Mouse (Mus musculus) lung, embryonic 15.5 days (tissue): ENCODE results near the gene 0610010K14Rik. TPM values are rescaled to one million over a fixed set of nuclear protein-coding genes. Genes with fewer than 3 reads are reported as not detected.
A peak's percentile ranks its signal among the peaks of the same experiment; 100 is the strongest.

Experiments
- ATAC-seq: fragments of 200-750 bp; cut with Nextera tagmentation; 2 replicates; pipeline ENCODE4 v1.8.0; 2017; ENCODE audit warnings: moderate number of reproducible peaks, borderline replicate concordance; ENCODE audit not compliant: low FRiP score, low TSS enrichment; ENCODE audit errors: extremely low read depth
- H3K27ac ChIP-seq: fragments of 300-500 bp; sonication (generic); 2 replicates; pipeline ENCODE4 v1.5.1; 2015; ENCODE audit warnings: moderate library complexity, mild to moderate bottlenecking, inconsistent platforms
- H3K27me3 ChIP-seq: fragments of 300-500 bp; sonication (generic); 2 replicates; pipeline ENCODE4 v1.6.1; 2015; ENCODE audit warnings: inconsistent platforms
- H3K36me3 ChIP-seq: fragments of 300-500 bp; sonication (generic); 2 replicates; pipeline ENCODE4 v1.6.1; 2015; ENCODE audit warnings: inconsistent platforms
- H3K4me1 ChIP-seq: fragments of 300-500 bp; sonication (generic); 2 replicates; pipeline ENCODE4 v1.6.1; 2015; ENCODE audit warnings: inconsistent platforms
- H3K4me2 ChIP-seq: fragments of 300-500 bp; sonication (generic); 2 replicates; pipeline ENCODE4 v1.6.1; 2015; ENCODE audit warnings: inconsistent platforms, mild to moderate bottlenecking, moderate library complexity
- H3K4me3 ChIP-seq: fragments of 300-500 bp; sonication (generic); 2 replicates; pipeline ENCODE4 v1.5.1; 2015; ENCODE audit warnings: mild to moderate bottlenecking, inconsistent platforms
- H3K9ac ChIP-seq: fragments of 300-500 bp; sonication (generic); 2 replicates; pipeline ENCODE4 v1.6.1; 2015; ENCODE audit warnings: inconsistent platforms
- H3K9me3 ChIP-seq: fragments of 300-500 bp; sonication (generic); 2 replicates; pipeline ENCODE4 v1.6.1; 2016; ENCODE audit warnings: inconsistent platforms
- WGBS: fragments of 180-500 bp; shearing (Covaris S2); methylation state at CpG from one replicate; pipeline ENCODE4 v1.1.7; 2015; 5-methylcytosine and 5-hydroxymethylcytosine counted together
- polyA plus RNA-seq: library from polyadenylated mRNA; unstranded; fragments of >200 nt; fragmentation: Nextera tagmentation; extraction: Ambion mirVana; gene quantifications from 2 replicates; pipeline ENCODE4 v1.2.1, GENCODE M21; 2015

Gene 0610010K14Rik
- polyA plus RNA-seq, 1 experiment from 2014 or later = 175 TPM

DNA sequence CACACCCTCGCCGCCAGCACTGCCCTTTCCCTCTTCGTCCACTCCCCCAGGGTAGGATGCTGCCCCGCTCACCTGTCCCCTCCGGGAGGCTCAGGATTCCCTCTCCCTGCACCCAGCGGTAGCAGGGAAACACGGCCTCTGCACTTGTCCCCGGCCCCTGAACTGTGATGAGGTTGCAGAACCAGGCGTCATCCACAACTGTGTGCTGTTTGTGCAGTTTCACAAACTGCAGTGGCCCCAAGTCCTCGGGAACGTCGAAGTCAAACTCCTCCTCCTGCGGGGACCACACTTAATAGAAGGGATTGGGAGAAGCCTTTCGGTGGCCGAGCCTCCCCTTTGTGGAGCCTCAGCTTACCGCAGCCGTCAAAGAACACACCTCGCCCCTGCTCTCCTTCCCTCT, 16.6 kb upstream of the 0610010K14Rik start:
- no peak for ATAC-seq
- H3K36me3 ChIP-seq = no peaks in the 10 kb centered on the region
- WGBS = 5% methylated on average over 18 of the region's 18 CpGs
- peak overlapping the region; percentile 40 for H3K4me3 ChIP-seq
- H3K27ac ChIP-seq = no peak overlapping the region
- H3K27me3 ChIP-seq = peaks cover 49% of the 10 kb centered on the region
- H3K4me2 ChIP-seq = peak overlapping the region; percentile 68
- H3K9ac ChIP-seq = peak overlapping the region; percentile 42; the same call in 1 of the 2 replicates
- 0 out of 2 replicates have a peak, but pooled peaks cover 14% of the 10 kb centered on the region for H3K4me1 ChIP-seq
- no peaks in the 10 kb centered on the region for H3K9me3 ChIP-seq

DNA sequence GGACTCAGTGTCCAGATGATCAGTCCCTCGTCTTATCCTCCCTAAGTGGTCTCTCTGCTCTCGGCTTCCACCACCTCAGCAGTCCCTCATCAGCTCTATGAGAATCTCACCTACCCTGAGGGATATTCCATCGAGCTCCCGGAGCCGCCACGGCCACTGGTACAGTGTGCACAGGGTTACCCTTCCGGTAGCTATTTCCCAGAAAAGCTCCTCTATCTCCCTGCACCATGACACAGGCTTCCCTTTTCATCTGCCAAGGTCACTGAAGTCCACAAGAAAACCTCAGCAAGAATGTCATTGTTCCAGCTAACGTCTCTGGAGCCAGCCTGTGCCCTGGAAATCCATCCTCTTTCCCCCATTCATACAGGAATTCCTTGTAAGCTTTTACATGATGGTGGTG, 14.1 kb upstream of the 0610010K14Rik start:
- Histone ChIP-seq H3K36me3 (no peaks in the 10 kb centered on the region), H3K27ac (no peak overlapping the region), H3K4me1 (0 out of 2 replicates have a peak, but pooled peaks cover 14% of the 10 kb centered on the region), H3K9ac (no peak overlapping the region), H3K9me3 (no peaks in the 10 kb centered on the region), H3K4me2 (no peak overlapping the region), H3K27me3 (peaks cover 50% of the 10 kb centered on the region), H3K4me3 (no peak overlapping the region)
- ATAC-seq = no peak
- 79% methylated on average over 8 of the region's 8 CpGs for WGBS

DNA sequence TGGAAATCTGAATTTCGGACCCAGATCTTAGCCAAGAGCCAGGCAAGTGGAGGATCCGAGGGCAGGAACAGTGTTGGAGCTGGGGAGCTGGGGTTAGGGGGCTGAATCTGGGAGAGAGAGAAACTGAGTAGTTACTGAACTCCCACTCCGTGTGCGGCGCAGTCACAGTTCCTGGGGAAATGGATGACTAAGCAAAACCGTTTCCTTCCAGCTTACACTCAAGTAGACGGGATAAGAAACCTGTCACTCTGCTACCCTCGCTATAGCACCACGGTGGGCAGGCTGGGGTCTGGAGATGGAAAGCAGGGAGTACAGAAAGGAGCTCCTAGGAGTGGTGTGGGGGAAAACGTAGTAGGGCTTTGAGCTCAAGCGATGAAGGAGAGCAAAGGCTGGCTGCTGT, 12.4 kb upstream of the 0610010K14Rik start:
- peaks cover 48% of the 10 kb centered on the region for H3K27me3 ChIP-seq
- 59% methylated on average over 11 of the region's 11 CpGs for WGBS
- no peak overlapping the region for H3K27ac ChIP-seq

DNA sequence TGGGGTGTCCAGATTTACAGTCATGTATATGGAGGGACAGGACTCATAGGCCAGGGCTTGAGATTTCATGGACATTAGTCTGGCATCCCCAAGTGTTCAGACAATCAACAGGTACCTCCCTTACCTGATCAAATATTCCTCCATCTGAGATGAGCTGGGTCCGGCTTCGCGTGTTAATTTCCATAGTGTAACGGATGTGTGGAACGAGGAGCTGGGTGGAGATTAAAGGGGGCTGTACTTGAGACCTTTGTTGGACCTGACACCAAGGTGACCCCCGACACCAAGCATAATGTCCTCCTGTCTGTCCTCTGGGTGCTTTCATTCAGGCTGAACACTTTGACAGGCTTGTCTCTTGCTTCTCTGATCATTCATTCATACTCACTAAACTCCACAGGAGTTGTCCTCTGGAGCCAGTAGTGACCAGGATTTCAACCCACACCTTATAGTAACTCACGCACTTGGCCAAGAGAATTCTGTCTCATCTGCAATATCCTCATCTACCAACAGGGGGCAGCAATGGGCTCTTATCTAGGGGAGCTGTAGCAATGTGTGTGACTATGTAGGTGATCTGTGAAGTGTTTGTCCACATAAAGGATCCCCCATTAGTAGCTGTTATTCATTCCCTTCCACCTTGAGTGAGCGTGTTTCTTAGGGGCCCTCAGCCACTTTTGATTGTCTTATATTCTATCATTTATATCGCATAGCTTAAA, 9.6 kb upstream of the 0610010K14Rik start:
- no peaks in the 10 kb centered on the region for H3K9me3 ChIP-seq
- no peak overlapping the region for H3K4me3 ChIP-seq
- H3K4me2 ChIP-seq = no peak overlapping the region
- H3K27me3 ChIP-seq = peaks cover 20% of the 10 kb centered on the region
- no peak overlapping the region for H3K9ac ChIP-seq
- no peak for ATAC-seq
- H3K27ac ChIP-seq = no peak overlapping the region
- 50% methylated on average over 9 of the region's 9 CpGs for WGBS
- H3K36me3 ChIP-seq = no peaks in the 10 kb centered on the region
- H3K4me1 ChIP-seq = no peaks in the 10 kb centered on the region

More for the DNA sequence above, 12.4 kb upstream of the 0610010K14Rik start:
- H3K9me3 ChIP-seq = no peaks in the 10 kb centered on the region
- H3K9ac ChIP-seq = no peak overlapping the region
- ATAC-seq = no peak
- H3K4me3 ChIP-seq = no peak overlapping the region
- 0 out of 2 replicates have a peak, but pooled peaks cover 9% of the 10 kb centered on the region for H3K4me1 ChIP-seq
- no peak overlapping the region for H3K4me2 ChIP-seq
- no peaks in the 10 kb centered on the region for H3K36me3 ChIP-seq

DNA sequence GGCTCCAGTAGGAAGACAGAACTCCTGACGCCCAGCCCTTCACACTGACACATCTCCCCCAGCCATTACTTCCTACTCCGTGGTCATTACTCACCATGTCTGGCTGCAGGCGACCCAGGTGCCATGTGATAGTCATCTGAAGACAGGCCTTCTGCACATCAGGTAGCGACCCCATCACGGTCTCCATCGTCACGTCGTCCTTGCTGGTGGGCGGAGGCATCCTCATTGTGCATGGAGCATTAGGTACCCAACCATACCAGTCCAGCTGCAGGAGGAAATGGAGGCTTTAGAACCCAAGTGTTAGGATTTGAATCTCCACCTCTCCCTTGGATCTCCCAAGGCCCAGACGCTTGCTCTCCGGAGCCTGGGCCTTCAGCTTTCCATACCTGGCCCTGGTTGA, 4.9 kb upstream of the 0610010K14Rik start:
- Histone ChIP-seq H3K4me2 (no peak overlapping the region), H3K36me3 (no peaks in the 10 kb centered on the region), H3K27ac (no peak overlapping the region), H3K27me3 (peaks cover 9% of the 10 kb centered on the region), H3K4me1 (peaks cover 15% of the 10 kb centered on the region), H3K4me3 (no peak overlapping the region), H3K9ac (no peak overlapping the region), H3K9me3 (no peaks in the 10 kb centered on the region)
- WGBS = 65% methylated on average over 11 of the region's 11 CpGs
- no peak for ATAC-seq

DNA sequence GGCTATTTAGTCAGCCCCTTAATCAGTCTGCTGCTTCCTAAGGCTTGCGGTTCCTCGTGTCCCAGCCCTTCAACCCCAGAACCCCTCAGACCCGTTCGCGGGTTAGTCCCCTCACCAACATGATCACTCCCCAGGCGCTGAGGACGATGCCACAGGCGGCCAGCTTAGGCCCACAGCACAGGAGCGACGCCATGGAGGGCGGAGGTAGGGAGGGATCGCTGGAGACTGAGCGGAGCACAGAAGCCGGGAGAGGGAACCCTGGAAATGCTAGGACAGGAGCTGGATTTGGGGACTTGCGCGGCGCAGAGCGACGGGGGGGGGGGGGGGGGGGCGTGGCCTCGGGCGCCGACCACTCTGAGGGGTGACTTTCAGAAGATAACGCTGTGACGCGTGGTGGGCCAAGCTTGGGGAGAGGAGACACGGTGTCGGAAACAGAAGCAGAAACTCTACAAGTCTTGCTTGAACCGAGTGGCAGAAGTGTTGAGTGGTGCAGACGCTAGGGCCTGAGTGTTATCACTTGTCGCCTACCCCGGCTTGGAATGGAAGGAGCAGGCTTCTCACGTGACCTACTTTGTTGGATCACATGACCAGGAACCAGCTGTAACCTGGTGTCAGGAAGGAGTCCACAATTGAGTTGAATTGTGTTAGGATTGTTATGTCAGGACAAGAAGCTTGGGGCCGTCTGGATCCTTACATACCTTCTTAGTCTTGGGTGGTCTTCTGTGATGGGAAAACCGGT, 2.0 kb upstream of the 0610010K14Rik start, which contains the start of the genes Gm21988 and Rnasek:
Gm21988 (minus strand) TSS at position 290 of the 739 bp plus-strand sequence.
Rnasek (minus strand) TSS at position 302 of the 739 bp plus-strand sequence.
- Histone ChIP-seq H3K4me1 (peaks cover 34% of the 10 kb centered on the region), H3K27me3 (no peaks in the 10 kb centered on the region; the same call in 1 of the 2 replicates), H3K4me2 (peak within 1 kb of the TSS; percentile 84), H3K9ac (peak within 1 kb of the TSS; percentile 88), H3K9me3 (no peaks in the 10 kb centered on the region), H3K27ac (peak within 1 kb of the TSS; percentile 94), H3K4me3 (peak within 1 kb of the TSS; percentile 90), H3K36me3 (peaks cover 11% of the 10 kb centered on the region)
- under 1% methylated on average over 29 of the region's 35 CpGs for WGBS
- peak; percentile 10; the same call in 1 of the 2 replicates for ATAC-seq

DNA sequence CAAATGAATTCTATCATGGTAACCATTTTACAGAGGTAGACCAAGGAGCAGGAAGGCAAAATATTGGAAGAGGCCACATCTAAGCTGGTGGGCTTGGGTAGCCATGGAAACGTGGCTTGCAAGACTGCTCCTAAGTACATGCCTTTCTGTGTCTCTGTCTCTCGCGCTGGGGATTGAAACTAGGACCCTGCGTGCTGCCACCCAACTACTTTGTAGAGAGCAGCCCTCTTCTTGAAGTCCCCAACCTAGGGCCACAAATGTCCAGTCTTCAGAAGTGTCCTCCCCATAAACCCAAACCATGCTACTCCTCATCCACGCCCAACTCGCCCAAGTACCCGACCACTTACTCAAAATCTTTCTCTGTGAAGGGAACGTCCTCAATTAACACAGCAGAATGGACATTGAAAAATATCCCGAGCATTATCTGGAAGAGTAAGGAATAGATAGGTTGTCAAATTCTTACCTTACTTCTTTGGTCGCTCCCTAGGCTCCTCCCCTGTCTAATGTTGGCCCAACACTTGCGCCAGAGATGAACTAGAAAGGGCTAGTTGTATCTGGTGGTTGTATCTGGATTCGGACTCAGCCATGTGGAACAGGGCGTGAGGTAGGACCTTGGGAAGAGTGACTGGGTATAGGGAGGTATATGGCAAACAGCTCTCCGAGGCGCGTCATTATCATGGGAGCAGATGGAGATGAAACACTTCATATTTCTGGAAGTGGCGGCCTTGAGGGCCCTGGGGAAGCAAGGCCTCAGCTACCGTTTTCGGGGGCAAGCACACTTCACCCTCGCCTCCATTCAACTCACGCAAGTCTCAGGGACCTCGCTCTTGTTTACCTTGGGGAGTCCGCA, 1.1 kb upstream of the 0610010K14Rik start:
- peak overlapping the region; percentile 90 for H3K4me3 ChIP-seq

GRCm38 (mm10) chr11:70236717-70237116, 997 bp downstream of the 0610010K14Rik start:
- peaks cover 49% of the 10 kb centered on the region for H3K4me1 ChIP-seq
- H3K9ac ChIP-seq = peak overlapping the region; percentile 88
- WGBS = 8% methylated on average over 7 of the region's 7 CpGs
- H3K9me3 ChIP-seq = no peaks in the 10 kb centered on the region
- ATAC-seq = no peak
- H3K27ac ChIP-seq = peak overlapping the region; percentile 94
- peak overlapping the region; percentile 84 for H3K4me2 ChIP-seq
- H3K4me3 ChIP-seq = peak overlapping the region; percentile 90
- peaks cover 11% of the 10 kb centered on the region for H3K36me3 ChIP-seq
- no peaks in the 10 kb centered on the region for H3K27me3 ChIP-seq

More for the DNA sequence above, 1.1 kb upstream of the 0610010K14Rik start:
- WGBS = 9% methylated on average over 23 of the region's 23 CpGs
- Histone ChIP-seq H3K4me1 (peaks cover 38% of the 10 kb centered on the region), H3K27me3 (no peaks in the 10 kb centered on the region), H3K9me3 (no peaks in the 10 kb centered on the region), H3K9ac (peak overlapping the region; percentile 88), H3K27ac (peak overlapping the region; percentile 94), H3K4me2 (peak overlapping the region; percentile 84), H3K36me3 (peaks cover 11% of the 10 kb centered on the region)
- ATAC-seq = no peak

DNA sequence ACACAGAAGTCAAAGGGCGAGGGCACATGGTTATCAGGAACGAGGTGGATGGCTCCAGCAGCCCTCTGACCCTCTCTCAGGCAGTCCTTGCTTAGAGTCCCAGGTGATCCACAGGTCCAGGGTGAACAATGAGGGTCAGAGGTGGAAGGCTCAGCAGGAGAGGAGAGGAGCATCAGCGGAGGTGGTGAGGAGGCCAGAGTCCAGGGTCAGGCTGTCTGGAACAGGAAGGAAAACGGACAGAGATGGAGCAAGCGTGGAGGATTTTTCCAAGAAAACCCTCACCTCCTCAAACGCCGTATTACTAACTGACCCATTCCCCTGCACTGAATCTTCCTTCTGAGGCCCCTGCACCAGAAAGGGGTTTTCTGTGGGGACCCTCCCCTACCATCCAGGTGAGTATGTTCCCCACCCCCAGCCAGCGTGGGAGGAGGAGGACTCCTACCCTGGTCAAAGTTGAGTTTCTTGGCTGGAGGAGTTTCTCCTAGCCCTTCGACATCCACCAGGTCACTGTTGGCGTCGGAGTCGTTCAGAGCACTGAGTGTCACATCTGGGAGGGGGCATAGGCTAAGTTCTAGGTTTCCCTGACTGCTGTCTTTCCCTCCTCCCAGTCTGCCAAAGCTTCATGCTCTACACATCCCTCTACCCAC, 2.3 kb downstream of the 0610010K14Rik start:
- peaks cover 49% of the 10 kb centered on the region for H3K4me1 ChIP-seq
- no peaks in the 10 kb centered on the region for H3K9me3 ChIP-seq
- H3K4me3 ChIP-seq = 0 out of 2 replicates have a peak overlapping the region, but pooled peaks have one; percentile 9
- WGBS = 80% methylated on average over 12 of the region's 12 CpGs
- no peak for ATAC-seq
- H3K9ac ChIP-seq = no peak overlapping the region
- peaks cover 11% of the 10 kb centered on the region for H3K36me3 ChIP-seq
- no peaks in the 10 kb centered on the region; the same call in 1 of the 2 replicates for H3K27me3 ChIP-seq
- H3K4me2 ChIP-seq = no peak overlapping the region
- H3K27ac ChIP-seq = 0 out of 2 replicates have a peak overlapping the region, but pooled peaks have one; percentile 94

- Histone ChIP-seq H3K36me3 (peaks cover 11% of the 10 kb centered on the region), H3K27me3 (peaks cover 9% of the 10 kb centered on the region), H3K27ac (peak overlapping the region; percentile 39; the same call in 1 of the 2 replicates), H3K9ac (peak overlapping the region; percentile 6; the same call in 1 of the 2 replicates), H3K9me3 (no peaks in the 10 kb centered on the region), H3K4me3 (peak overlapping the region; percentile 38; the same call in 1 of the 2 replicates), H3K4me2 (peak overlapping the region; percentile 69), H3K4me1 (peaks cover 51% of the 10 kb centered on the region)
- no peak for ATAC-seq
- 85% methylated on average over 8 of the region's 8 CpGs for WGBS
Observed at GRCm38 (mm10) chr11:70234497-70234896, 3.2 kb downstream of the 0610010K14Rik start.
